Mouse (Mus musculus) CH12.LX (cell line): Measurements from ENCODE around the gene Prkca. TPM values are rescaled to one million over a fixed set of nuclear protein-coding genes. Genes with fewer than 3 reads are reported as not detected.

ENCODE experiments used
- DNase-seq: peaks from one replicate; pipeline ENCODE4 v3.0.0-alpha.2; 2013; ENCODE audit errors: extremely low read depth
- H3K27ac ChIP-seq: 2 replicates; pipeline ENCODE4 v1.5.1; 2012; ENCODE audit warnings: low read depth, mild to moderate bottlenecking, control low read depth, moderate library complexity; ENCODE audit not compliant: insufficient read depth
- H3K27me3 ChIP-seq: replicated peaks from 2 replicates; pipeline ENCODE3; 2012; ENCODE audit warnings: inconsistent platforms
- H3K36me3 ChIP-seq, 2 experiments: replicated peaks in 1 of 2; 2 replicates each; pipeline versions ENCODE3 to v1.6.1; 2012; ENCODE audit warnings: inconsistent platforms in 1 of 2, low read length in 1 of 2, mild to moderate bottlenecking in 1 of 2, mixed read lengths in 1 of 2, moderate library complexity in 1 of 2; ENCODE audit not compliant: control insufficient read depth in 1 of 2, insufficient read depth in 1 of 2
- H3K4me1 ChIP-seq, 2 experiments: 2 replicates each; pipeline ENCODE4 v1.6.1; 2012; ENCODE audit warnings: inconsistent platforms in 1 of 2, moderate library complexity in 1 of 2; ENCODE audit not compliant: insufficient read depth in 2 of 2, control insufficient read depth in 1 of 2
- H3K4me2 ChIP-seq: 2 replicates; pipeline ENCODE4 v1.6.1; 2012; ENCODE audit warnings: low read depth, mild to moderate bottlenecking, control low read depth; ENCODE audit not compliant: poor library complexity, insufficient read depth, severe bottlenecking
- H3K4me3 ChIP-seq, 3 experiments: fragments of 150-350 bp in 1 of 3; sonication (generic) in 1 of 3; replicated peaks in 1 of 3; 2 replicates each; pipeline versions ENCODE3 to v1.5.1; 2011 to 2012; ENCODE audit warnings: low read depth in 2 of 3, low read length in 2 of 3, mild to moderate bottlenecking in 2 of 3, moderate library complexity in 2 of 3, control low read depth in 1 of 3, improper control_type of control experiment in 1 of 3, inconsistent platforms in 1 of 3, mixed read lengths in 1 of 3; ENCODE audit not compliant: poor library complexity in 1 of 3
- H3K79me2 ChIP-seq: replicated peaks from 2 replicates; pipeline ENCODE4 v1.6.1; 2012; ENCODE audit warnings: mild to moderate bottlenecking, moderate library complexity; ENCODE audit not compliant: control insufficient read depth, poor library complexity, insufficient read depth, severe bottlenecking; ENCODE audit errors: extremely low read depth
- H3K9ac ChIP-seq: 2 replicates; pipeline ENCODE4 v1.6.1; 2012; ENCODE audit warnings: low read depth, mild to moderate bottlenecking, control low read depth, moderate library complexity; ENCODE audit not compliant: insufficient read depth
- H3K9me3 ChIP-seq: replicated peaks from 2 replicates; pipeline ENCODE3; 2012; ENCODE audit warnings: low read length, inconsistent platforms, mixed read lengths
- BHLHE40 ChIP-seq: IDR thresholded peaks from 2 replicates; pipeline ENCODE4 v1.6.1; 2011; ENCODE audit warnings: mild to moderate bottlenecking, low read depth, low read length, improper control_type of control experiment
- CHD1 ChIP-seq: IDR thresholded peaks from 2 replicates; pipeline ENCODE4 v1.6.1; 2012; ENCODE audit warnings: low read depth, low read length, improper control_type of control experiment, inconsistent platforms
- CHD2 ChIP-seq: IDR thresholded peaks from 2 replicates; pipeline ENCODE4 v1.6.1; 2011; ENCODE audit warnings: low read length, improper control_type of control experiment
- CTCF ChIP-seq, 2 experiments: IDR thresholded peaks in 1 of 2; conservative IDR thresholded peaks in 1 of 2; 2 replicates each; pipeline ENCODE4 v1.5.1; 2011 to 2012; ENCODE audit warnings: low read depth in 2 of 2, low read length in 2 of 2, improper control_type of control experiment in 1 of 2, inconsistent platforms in 1 of 2, mild to moderate bottlenecking in 1 of 2, moderate library complexity in 1 of 2
- E2F4 ChIP-seq: IDR thresholded peaks from 2 replicates; pipeline ENCODE4 v1.6.1; 2011; ENCODE audit warnings: low read depth, low read length, improper control_type of control experiment; ENCODE audit not compliant: insufficient replicate concordance
- ELF1 ChIP-seq: IDR thresholded peaks from 2 replicates; pipeline ENCODE4 v1.6.1; 2014; ENCODE audit warnings: low read depth, mild to moderate bottlenecking, inconsistent platforms, low read length, improper control_type of control experiment
- EP300 ChIP-seq: IDR thresholded peaks from 2 replicates; pipeline ENCODE4 v1.6.1; 2011; ENCODE audit warnings: low read length, improper control_type of control experiment
- ETS1 ChIP-seq: conservative IDR thresholded peaks from 2 replicates; pipeline ENCODE4 v1.6.1; 2012; ENCODE audit warnings: low read depth, mild to moderate bottlenecking, inconsistent platforms, low read length, improper control_type of control experiment, moderate library complexity
- GABPA ChIP-seq: IDR thresholded peaks from 2 replicates; pipeline ENCODE4 v1.6.1; 2012; ENCODE audit warnings: low read depth, low read length, improper control_type of control experiment, inconsistent platforms; ENCODE audit not compliant: insufficient replicate concordance
- IRF4 ChIP-seq: IDR thresholded peaks from 2 replicates; pipeline ENCODE4 v1.6.1; 2014; ENCODE audit warnings: low read depth, mild to moderate bottlenecking, inconsistent platforms, low read length, improper control_type of control experiment
- JUN ChIP-seq: IDR thresholded peaks from 2 replicates; pipeline ENCODE4 v1.6.1; 2011; ENCODE audit warnings: low read depth, mild to moderate bottlenecking, low read length, improper control_type of control experiment, moderate library complexity; ENCODE audit not compliant: insufficient read depth
- JUND ChIP-seq: conservative IDR thresholded peaks from 2 replicates; pipeline ENCODE4 v1.6.1; 2011; ENCODE audit warnings: low read depth, low read length, improper control_type of control experiment
- KAT2A ChIP-seq: IDR thresholded peaks from 2 replicates; pipeline ENCODE4 v1.6.1; 2012; ENCODE audit warnings: low read length, improper control_type of control experiment, inconsistent platforms; ENCODE audit not compliant: insufficient replicate concordance
- MAFK ChIP-seq: IDR thresholded peaks from 2 replicates; pipeline ENCODE4 v1.6.1; 2011; ENCODE audit warnings: low read length, improper control_type of control experiment; ENCODE audit not compliant: insufficient replicate concordance
- MAX ChIP-seq: IDR thresholded peaks from 2 replicates; pipeline ENCODE4 v1.6.1; 2011; ENCODE audit warnings: low read length, improper control_type of control experiment
- MXI1 ChIP-seq: IDR thresholded peaks from 2 replicates; pipeline ENCODE4 v1.6.1; 2011; ENCODE audit warnings: mild to moderate bottlenecking, low read depth, low read length, improper control_type of control experiment
- MYC ChIP-seq: IDR thresholded peaks from 2 replicates; pipeline ENCODE4 v1.6.1; 2011; ENCODE audit warnings: low read depth, mild to moderate bottlenecking, improper control_type of control experiment, low read length
- NELFE ChIP-seq: IDR thresholded peaks from 2 replicates; pipeline ENCODE4 v1.6.1; 2011; ENCODE audit warnings: low read depth, low read length, improper control_type of control experiment
- NRF1 ChIP-seq: IDR thresholded peaks from 2 replicates; pipeline ENCODE4 v1.6.1; 2014; ENCODE audit warnings: low read depth, mild to moderate bottlenecking, inconsistent platforms, low read length, improper control_type of control experiment, moderate library complexity
- PAX5 ChIP-seq: IDR thresholded peaks from 2 replicates; pipeline ENCODE4 v1.6.1; 2012; ENCODE audit warnings: low read length, inconsistent platforms, mixed read lengths
- POLR2A ChIP-seq: IDR thresholded peaks from 2 replicates; pipeline ENCODE4 v1.6.1; 2011; ENCODE audit warnings: low read depth, mild to moderate bottlenecking, improper control_type of control experiment, low read length
- POLR2AphosphoS2 ChIP-seq: IDR thresholded peaks from 2 replicates; pipeline ENCODE4 v1.6.1; 2011; ENCODE audit warnings: low read depth, low read length, improper control_type of control experiment
- RAD21 ChIP-seq: IDR thresholded peaks from 2 replicates; pipeline ENCODE4 v1.6.1; 2011; ENCODE audit warnings: low read depth, mild to moderate bottlenecking, low read length, improper control_type of control experiment, moderate library complexity
- RCOR1 ChIP-seq: conservative IDR thresholded peaks from 2 replicates; pipeline ENCODE4 v1.6.1; 2012; ENCODE audit warnings: low read depth, mild to moderate bottlenecking, inconsistent platforms, low read length, improper control_type of control experiment
- SIN3A ChIP-seq: IDR thresholded peaks from 2 replicates; pipeline ENCODE4 v1.6.1; 2012; ENCODE audit warnings: low read length, improper control_type of control experiment, inconsistent platforms
- SMC3 ChIP-seq: IDR thresholded peaks from 2 replicates; pipeline ENCODE4 v1.6.1; 2011; ENCODE audit warnings: low read depth, low read length, improper control_type of control experiment
- TBP ChIP-seq: conservative IDR thresholded peaks from 2 replicates; pipeline ENCODE4 v1.6.1; 2011; ENCODE audit warnings: low read depth, low read length, improper control_type of control experiment
- TCF12 ChIP-seq: IDR thresholded peaks from 2 replicates; pipeline ENCODE4 v1.6.1; 2014; ENCODE audit warnings: low read depth, mild to moderate bottlenecking, inconsistent platforms, low read length, improper control_type of control experiment
- UBTF ChIP-seq: IDR thresholded peaks from 2 replicates; pipeline ENCODE4 v1.6.1; 2012; ENCODE audit warnings: low read depth, mild to moderate bottlenecking, inconsistent platforms, low read length, improper control_type of control experiment, moderate library complexity
- USF1 ChIP-seq: IDR thresholded peaks from 2 replicates; pipeline ENCODE4 v1.6.1; 2014; ENCODE audit warnings: low read depth, mild to moderate bottlenecking, inconsistent platforms, low read length, improper control_type of control experiment
- USF2 ChIP-seq: conservative IDR thresholded peaks from 2 replicates; pipeline ENCODE4 v1.6.1; 2011; ENCODE audit warnings: low read depth, low read length, improper control_type of control experiment
- ZC3H11A ChIP-seq: IDR thresholded peaks from 2 replicates; pipeline ENCODE4 v1.6.1; 2012; ENCODE audit warnings: low read depth, mild to moderate bottlenecking, inconsistent platforms, low read length, improper control_type of control experiment
- ZMIZ1 ChIP-seq: IDR thresholded peaks from 2 replicates; pipeline ENCODE4 v1.6.1; 2012; ENCODE audit warnings: low read depth, mild to moderate bottlenecking, inconsistent platforms, low read length, improper control_type of control experiment
- ZNF384 ChIP-seq: IDR thresholded peaks from 2 replicates; pipeline ENCODE4 v1.6.1; 2012; ENCODE audit warnings: low read depth, low read length, improper control_type of control experiment, inconsistent platforms
- dilution Hi-C: fragments of 300-500 bp; cut with MboI; formaldehyde crosslinking; loops from 2 replicates; pipeline ENCODE4 v1.14.3; 2020; ENCODE audit warnings: low sequenced_read_pairs; ENCODE audit not compliant: extremely low pct_unique_long_range_greater_than_20kb, extremely low pct_ligation_motif_present
- in situ Hi-C: fragments of 300-500 bp; cut with MboI; formaldehyde crosslinking; loops from 3 replicates; pipeline ENCODE4 v1.14.3; 2019; ENCODE audit warnings: low sequenced_read_pairs, low pct_ligation_motif_present, low pct_unique_long_range_greater_than_20kb, mixed read lengths
- polyA plus RNA-seq: library from polyadenylated mRNA; unstranded; fragments of >175 nt; gene quantifications from 2 replicates; pipeline ENCODE4 v1.2.1, GENCODE M21; 2012; ENCODE audit warnings: low read depth; ENCODE audit not compliant: insufficient read length
- total RNA-seq, 2 experiments: library from RNA; depleted of rRNA; stranded (reverse); fragments of 300-350 nt in 1 of 2; fragments of >200 nt in 1 of 2; gene quantifications; 2 replicates each; pipeline ENCODE4 v1.2.3; 2012 to 2014

Gene Prkca
- total and polyA plus RNA-seq, 3 experiments = 40.0 to 107 (median 43.7) TPM

GRCm38 (mm10) chr11:108200679-108201586, 142.8 kb downstream of the Prkca start (continued):
- no peak for TF ChIP-seq JUND

DNA sequence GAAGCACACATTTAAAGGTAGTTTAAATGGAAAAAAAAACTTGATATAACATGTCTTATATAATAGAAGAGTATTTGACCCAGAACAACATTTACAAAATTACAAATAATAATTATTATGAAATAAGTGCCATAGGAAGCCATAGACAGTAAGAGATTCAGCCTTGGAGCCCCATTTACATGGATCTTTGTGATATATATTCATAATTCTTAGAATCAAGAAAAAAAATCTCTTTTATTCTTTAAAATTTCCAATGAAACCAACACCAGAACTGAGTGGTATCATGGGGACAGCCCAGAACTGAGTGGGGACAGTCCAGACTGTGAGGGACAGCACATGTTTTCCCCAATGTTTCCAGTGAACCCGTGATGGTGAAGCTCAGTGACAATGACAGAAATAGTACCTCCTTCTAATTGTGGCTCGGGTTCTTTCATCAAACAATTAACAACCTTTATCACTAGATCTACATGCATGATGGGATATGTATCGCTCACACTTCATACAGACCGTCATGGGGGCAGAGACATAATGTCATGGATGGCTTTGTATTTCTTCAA, 144.2 kb downstream of the Prkca start:
- H3K36me3 ChIP-seq = peaks cover 4 to 40% of the 10 kb centered on the region in 2 experiments
- no peak overlapping the region for H3K4me3 ChIP-seq
- H3K9me3 ChIP-seq = no peaks in the 10 kb centered on the region
- dilution Hi-C loops = no loop called here
- no peaks in the 10 kb centered on the region for H3K27me3 ChIP-seq
- peak overlapping the region; percentile 68; the same call in 1 of the 2 replicates for H3K4me2 ChIP-seq
- in situ Hi-C loops = no loop called here
- peaks cover 31% of the 10 kb centered on the region for H3K79me2 ChIP-seq
- H3K4me1 ChIP-seq = peaks cover 38 to 97% of the 10 kb centered on the region in 2 experiments
- H3K27ac ChIP-seq = peak overlapping the region; percentile 42; the same call in 1 of the 2 replicates
- peak; percentile 75 for DNase-seq
- H3K9ac ChIP-seq = peak overlapping the region; percentile 73
- TF ChIP-seq JUND (no peak; the same call in 1 of the 2 replicates), TBP (peak; percentile 20; the same call in 1 of the 2 replicates), TCF12 (peak; percentile 92), POLR2A (peak; percentile 30; the same call in 1 of the 2 replicates), CHD1 (no peak), MYC (peak; percentile 94), RAD21 (no peak; the same call in none of the 2 replicates), USF1 (no peak), RCOR1 (no peak), ETS1 (peak; percentile 94), NRF1 (no peak), CTCF (conservative IDR thresholded peaks at IDR 0.05 in 1 of 2, IDR thresholded peaks at IDR 0.05 in 1 of 2; ENCODE audit: low read depth in 2 of 2, low read length in 2 of 2) (no peak), BHLHE40 (peak; percentile 97), UBTF (no peak), KAT2A (no peak), MXI1 (peak; percentile 76; the same call in 1 of the 2 replicates), POLR2AphosphoS2 (no peak), PAX5 (no peak), ZMIZ1 (no peak), SMC3 (peak; percentile 22; the same call in 1 of the 2 replicates), SIN3A (peak; percentile 71; the same call in 1 of the 2 replicates), EP300 (peak; percentile 97), NELFE (no peak), ZNF384 (peak; percentile 95), GABPA (no peak), ELF1 (no peak), E2F4 (0 out of 2 replicates have a peak, but pooled peaks have one; percentile 17), IRF4 (peak; percentile 90), ZC3H11A (no peak), CHD2 (peak; percentile 83; the same call in 1 of the 2 replicates), MAFK (0 out of 2 replicates have a peak, but pooled peaks have one; percentile 25), MAX (peak; percentile 94), USF2 (no peak), JUN (peak; percentile 52; the same call in 1 of the 2 replicates)
